Mouse (Mus musculus): ENCODE measurements around the gene Tnr.

Gene Tnr

DNA sequence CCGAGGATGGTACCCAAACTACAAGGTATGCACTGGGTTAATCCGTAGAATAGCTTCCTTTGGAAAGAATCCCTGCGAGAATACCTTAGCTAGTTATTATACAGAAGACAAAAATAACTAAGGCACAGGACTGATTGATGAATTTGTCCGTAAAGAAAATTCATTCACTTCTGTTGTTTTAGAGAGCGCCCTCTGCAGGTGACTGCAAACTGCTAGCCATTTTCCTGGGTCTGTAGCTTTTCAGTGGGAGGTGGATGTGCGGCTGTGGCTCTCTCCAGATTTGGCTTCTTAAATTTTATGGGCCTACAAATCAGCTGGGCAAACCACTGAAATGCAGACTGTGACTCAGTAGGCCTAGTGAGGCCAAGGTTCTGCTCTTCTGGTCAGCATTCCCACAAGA, 42.5 kb downstream of the Tnr start:
- DNase-seq (ENCODE audit: low read depth), result no peak

DNA sequence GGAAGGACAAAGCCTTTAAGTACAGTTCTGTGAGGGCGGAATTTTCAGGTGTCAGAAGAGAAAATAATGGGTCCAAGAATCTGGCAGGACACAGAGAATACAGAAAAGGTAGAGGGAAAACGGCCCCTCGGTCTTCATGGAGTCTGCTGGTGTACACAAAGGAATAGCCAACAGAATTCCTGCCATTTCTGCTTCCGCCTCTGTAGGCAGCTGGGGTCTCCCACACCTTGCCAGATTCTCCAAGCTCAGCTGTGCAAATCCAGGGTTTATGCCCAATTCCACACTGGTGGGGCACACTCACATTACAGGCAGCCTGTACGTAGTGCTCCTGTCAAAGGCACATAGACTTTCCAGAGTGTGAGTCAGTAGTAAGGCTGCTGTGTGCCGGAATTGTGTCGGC, 43.6 kb downstream of the Tnr start:
- no peak for DNase-seq (ENCODE audit: low read depth)

DNA sequence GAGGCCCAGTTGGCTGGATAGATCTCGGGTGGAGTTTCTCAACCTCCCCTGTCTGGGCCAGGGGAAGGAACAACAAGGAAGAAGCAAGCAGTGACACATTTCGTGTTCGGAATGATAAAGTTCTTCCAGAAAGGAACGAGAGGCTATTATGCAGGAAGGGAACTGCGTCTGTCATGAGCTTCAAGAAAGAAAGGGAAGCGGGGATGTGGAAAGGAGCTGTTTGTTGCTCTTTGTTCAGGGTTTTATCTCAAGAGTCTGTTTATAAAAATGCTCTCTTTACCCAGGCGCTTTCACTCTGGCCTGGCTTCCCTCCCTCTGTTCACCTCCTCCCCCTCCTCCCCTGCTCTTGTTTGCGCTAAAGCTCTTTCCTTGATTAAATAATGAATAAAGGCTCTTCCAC, 46.7 kb downstream of the Tnr start:
- no peak for DNase-seq (ENCODE audit: low read depth)

DNA sequence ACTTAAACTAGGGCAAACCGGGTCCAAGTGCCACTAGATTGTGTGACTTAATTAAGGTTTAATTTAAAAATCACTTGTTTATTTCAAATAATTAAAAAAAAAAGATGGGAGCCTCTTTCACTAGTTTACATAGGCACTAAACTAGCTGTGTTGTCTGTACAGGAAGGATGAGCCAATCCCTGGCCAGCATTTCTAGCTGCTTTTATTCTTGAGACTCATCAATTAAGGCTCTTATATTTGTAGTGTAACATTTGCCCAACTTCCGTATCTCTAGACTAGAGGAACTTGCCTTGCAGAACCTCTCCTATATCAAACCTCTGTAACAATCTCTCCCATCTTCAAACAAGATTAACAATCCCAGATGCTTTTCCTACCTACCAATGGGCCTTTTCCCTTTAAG, 47.3 kb downstream of the Tnr start:
- DNase-seq (ENCODE audit: low read depth), result no peak

DNA sequence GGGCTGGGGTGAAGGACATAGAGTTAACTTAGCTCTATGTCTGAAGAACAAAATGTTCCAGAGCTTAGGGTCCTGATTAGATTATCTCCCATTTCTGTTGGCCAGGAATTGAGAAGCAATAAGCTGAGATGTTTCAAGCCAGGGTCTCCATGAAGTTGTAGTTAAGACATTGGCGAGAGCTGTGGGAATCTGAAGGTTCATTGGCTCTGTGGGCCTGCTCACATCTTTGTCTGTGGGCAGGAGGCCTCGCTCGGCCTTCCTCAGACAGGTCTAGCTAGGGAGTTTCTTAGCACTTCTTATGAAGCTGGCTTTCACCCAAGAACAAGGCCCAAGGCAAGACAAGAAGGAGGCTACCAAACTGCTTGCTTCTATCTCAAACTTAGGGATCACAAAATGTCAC, 48.4 kb downstream of the Tnr start:
- no peak for DNase-seq (ENCODE audit: low read depth)

DNA sequence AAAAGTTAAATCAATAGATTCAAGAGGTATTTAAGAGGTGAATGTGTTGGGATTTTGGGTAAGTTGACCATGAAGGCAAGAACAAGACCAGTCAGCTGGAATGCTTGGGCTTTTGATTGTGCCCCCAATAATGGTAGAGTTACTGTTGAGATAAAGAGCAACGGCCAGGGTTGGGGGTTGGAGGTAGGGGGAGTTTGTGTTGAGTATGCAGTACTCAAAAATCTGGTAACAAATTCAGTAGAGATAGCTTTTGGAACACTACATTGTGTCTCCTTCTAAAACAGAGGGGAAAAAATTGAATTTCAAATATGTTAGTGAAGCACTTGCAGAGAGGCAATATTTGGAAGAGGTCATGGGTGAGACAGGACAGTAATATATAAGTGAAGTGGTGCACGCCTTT, 49.5 kb downstream of the Tnr start:
- no peak for DNase-seq (ENCODE audit: low read depth)

DNA sequence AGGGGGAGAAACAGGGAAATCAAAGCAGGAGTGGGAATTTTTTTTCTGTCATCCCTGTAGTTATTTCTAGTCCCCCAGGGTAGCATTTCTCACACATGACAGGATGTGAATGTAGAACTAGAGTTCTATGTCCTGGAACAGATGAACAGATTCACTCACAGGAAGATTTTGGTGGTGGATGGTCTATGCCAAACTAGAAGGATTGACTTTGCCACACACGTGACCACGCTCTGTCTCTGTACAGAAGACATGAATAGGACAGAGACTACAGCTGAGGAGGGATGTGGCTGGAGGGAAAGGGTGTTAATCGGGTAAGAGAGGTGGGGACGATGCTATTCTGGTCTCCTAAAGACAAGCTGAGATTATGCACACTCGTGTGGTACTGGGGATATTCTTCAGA, 51.1 kb downstream of the Tnr start:
- DNase-seq (ENCODE audit: low read depth), result no peak

DNA sequence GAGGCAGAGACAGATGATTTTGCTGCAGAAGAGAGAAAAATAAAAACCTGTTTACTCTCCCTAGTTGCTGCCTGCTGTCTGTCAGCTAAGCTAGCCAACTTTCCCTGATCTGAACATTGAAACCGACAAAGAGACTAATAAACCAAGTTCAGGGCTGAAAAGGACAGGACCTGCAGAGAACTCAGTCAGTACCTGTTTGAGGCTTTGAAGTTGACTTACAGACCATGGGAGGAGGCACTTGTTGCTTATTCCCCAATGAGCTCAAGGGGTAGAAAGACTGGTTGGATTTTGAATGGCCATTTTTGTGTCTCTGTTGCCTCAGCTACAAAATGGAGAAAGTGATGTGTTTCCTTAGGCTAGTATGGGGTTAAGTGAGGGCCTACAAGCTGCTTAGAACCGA, 52.7 kb downstream of the Tnr start:
- no peak for DNase-seq (ENCODE audit: low read depth)

DNA sequence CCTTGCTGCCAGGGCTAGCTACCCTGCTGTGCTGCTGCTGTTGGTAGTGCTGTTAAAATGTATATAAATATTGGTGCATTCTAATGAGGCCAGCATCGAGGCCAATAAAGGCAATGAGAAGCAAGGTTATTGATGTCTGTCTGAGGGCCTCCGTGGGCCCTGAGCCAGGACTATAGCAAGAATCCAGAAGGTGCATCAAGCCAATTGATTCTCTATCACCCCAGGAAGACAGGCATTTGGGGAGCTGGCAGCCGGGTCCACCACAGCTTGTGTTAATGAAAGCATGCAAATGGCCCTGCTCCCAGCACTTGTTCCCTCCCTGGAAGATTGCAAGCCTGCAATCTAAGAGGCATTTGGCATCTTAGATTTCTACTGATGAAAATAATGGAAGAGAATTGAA, 54.8 kb downstream of the Tnr start:
- no peak for DNase-seq (ENCODE audit: low read depth)

DNA sequence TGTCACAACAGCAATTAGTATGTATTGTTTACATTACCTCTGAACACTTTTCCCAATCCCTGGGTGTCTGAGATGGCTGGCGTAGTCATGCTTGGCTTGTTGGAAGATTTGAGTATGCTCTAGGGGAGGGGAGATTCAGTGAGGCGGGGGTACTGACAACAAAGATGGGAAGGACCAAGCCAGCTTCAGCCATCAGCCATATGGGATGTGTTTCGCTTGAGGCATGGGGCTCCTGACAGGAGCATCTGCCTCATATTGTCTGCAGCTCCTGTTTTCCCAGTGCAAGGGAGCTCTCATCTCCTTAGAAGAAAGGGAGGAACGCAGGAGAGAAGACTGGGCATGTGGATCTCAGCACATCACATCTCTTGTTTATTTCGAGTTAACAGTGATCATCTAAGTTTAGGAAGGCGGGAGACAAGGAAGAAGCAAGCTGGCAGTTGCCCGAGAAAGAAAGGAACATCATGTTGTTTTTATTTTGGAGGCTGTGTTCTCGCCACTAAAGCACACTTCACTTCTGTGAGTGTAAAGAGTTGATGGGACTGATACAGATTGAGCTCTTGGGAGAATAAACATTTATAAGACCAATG, 56.9 kb downstream of the Tnr start:
- no peak for DNase-seq (ENCODE audit: low read depth)

DNA sequence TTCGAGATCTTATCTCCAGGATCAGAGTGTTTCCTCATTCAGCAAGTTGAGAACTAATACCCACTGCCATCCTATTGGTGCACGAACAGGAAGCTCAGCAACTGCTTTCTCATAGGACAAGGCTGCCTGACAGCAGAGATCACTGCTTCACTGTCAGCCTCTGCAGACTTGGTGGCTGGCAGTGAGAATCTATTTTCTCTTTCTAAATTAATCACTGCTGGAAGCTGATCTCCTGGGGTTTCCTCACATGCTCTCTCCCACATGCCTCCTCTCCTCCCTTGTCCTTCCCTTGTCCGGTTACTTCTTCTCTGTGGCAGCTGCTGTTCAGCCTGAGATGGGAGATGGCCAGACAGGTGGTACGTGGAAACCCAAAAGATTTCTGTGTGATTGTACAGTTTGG, 60.3 kb downstream of the Tnr start:
- no peak for DNase-seq (ENCODE audit: low read depth)

DNA sequence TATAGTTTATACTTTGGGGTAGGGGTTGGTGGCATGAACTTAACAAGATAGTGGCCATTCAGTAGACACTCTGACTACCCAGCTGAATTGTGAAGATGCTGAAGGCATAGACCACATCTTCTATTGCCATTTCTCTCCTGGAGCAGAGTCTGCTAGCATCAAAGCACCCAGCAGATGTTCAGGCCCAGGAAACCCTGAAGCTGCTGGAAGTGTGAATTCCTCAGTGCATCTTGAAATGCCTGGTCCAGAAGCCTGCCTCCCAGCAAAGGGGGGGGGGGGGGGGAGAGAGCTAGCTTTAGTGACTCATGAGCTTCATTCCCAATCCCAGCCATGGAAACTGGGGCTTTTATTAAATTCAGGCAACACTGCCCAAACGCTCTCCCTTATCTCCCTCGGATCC, 65.2 kb downstream of the Tnr start:
- DNase-seq (ENCODE audit: low read depth), result no peak

DNA sequence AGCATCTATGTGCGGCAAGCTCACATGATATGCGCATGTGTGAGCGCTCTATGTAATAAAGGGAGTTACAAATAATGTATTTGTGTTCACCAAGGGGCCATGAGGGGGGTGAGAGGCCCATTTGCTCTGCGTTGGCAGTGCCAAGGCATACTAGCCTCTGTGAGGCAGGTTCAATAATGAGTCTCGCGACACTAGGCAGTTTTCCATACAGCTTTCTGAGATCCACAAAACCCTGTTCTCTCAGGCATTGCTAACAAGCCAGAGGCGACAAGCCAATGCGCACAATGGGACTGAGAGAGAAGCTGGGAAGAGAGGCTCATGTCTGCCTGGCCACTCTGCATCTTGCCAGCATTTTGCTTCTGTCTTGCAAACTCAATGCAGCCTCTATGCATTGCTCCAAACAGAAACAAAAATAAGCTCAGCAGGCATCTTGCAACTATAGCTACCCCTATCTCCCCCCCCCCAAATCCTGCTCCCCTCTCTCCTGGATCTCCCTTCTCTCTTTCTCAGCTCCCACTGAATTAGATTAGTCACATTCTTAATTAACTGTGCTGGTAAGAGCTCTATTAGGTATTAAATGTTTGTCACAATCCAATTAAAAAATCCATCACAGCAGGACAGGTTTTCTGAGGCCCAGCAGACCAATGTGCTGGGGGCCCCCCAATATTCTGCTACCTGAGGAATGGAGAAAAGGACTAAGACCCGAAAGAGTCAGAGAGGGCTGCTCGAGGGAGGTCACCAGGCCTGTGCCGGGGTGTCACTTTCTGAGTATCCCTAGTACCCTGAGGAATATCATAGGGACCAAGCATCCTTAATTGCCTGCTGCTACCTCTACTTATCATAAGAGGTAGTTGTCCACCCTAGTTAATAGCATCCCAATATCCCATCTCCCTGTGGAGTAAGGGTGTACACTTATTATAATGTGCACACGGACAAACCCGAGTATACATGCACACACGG, 70.8 kb downstream of the Tnr start:
- no peak for DNase-seq (ENCODE audit: low read depth)

DNA sequence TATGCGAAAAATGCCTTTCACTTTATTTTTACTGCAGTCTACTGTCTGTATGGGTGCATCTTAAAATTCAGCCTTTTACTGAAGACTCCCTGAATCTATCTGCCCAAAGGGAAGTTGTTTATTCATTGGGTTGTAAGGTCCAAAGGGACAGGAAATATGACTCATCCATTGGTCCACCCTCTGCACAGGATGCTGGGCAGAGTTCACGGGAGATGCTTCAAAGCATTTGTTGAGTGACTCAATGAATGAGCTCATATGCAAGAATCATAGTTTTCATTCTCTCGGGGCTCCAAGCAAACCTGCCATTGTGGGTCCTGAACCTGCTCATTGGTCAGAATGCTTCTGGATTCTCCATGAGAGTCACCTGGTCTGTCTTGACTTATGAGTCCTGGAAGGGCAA, 72.2 kb downstream of the Tnr start:
- no peak for DNase-seq (ENCODE audit: low read depth)

DNA sequence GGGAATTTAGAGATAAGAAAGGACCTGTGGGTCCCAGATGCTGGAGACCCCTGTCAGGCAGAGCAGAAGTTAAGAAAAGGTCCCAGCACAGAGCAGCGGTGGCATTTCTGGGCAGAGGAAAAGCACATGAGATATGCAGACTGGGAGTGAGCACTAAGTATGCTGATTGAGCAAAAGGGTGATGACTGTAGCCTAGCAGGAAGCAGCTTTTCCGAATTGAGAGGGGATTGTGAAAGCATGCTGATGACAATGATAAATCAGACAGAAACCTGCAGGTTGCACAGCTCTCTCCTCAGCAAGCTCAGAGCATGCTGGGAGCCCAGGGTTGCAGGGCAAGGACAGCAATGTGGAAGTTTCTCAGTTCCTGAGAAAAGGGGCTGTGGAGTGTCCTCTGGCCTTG, 73.1 kb downstream of the Tnr start:
- no peak for DNase-seq (ENCODE audit: low read depth)

DNA sequence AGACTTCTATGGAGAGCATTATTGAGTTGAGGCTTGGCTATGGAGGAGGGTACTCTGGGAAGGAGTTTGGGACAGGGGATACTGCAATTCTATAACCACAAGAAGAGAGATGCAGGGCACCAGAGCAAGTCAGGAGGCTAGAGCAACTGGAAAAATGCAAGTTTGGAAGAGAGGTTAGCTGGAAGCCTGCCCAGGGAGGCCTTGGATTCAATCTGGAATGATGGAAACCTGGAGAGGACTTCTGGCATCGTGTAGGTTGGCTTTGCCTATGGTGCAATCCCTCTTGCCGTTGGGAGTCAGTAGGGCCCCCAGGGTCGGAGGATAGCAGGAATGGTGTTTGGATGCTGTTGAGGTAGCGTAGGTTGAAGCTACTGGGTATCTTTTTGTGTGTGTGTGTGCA, 90.0 kb downstream of the Tnr start:
- no peak for DNase-seq (ENCODE audit: low read depth)

DNA sequence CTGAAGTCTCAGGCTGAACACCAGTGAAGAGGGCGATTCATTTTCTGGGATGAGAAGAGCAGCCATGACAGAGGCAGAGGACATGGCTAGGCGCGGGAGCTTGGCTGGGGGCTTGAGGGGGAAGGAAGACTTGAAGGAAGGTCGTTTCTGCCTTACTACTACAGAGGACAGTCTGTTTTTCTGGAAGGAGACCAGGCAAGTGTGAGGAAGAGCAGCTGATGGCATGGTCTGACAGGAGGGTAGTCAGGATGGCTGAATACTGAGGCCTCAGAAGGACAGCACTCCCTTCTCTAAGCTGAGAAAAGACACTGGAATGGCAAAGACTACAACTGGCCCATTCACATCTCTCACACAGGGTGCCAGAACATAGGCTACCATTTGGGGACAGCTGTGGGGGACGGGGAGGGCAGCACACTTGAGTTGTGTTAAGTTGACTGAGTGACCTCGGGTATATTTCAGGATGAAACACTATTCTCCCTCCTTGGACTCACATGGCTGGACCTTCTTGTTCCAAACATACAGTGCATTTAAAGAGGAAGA, 90.6 kb downstream of the Tnr start:
- DNase-seq (ENCODE audit: low read depth), result no peak

DNA sequence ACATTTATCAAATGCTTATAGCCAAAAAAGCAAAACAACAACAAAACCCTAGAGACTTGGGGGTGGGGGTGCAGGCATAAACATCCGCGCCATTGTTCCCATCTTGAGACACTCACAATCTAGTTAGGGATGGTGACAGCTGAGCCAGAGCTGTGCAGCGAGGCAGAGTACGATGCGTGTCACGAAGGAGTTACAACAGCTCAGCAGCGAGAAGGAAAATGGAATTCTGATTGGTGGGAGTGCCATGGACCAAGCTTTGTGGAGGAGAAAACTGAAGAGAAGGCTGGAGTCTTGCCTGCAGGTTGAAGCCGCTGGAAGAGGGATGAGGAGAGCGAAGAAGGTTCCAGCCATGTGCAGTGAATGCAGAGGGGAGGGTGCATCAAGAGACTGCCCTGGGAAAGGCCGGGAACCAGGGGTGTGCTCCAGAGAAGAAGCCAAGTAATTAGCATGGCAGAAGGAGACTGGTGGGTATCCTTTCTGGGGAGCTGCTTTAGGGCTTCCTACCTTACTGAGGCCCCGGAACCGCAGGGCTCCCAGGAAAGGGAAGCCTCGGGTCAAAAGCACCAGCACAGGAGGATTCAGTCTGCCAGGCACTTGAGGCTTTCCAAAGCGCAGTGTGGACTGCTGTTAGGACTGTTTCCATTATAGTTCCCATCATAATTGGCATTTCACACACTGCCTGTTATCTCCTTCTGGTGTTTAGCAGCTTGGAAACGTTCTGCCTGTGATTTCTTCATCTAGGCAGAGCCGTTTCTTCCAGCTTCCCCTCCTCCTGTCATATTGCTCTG, 91.3 kb downstream of the Tnr start:
- no peak for DNase-seq (ENCODE audit: low read depth)

DNA sequence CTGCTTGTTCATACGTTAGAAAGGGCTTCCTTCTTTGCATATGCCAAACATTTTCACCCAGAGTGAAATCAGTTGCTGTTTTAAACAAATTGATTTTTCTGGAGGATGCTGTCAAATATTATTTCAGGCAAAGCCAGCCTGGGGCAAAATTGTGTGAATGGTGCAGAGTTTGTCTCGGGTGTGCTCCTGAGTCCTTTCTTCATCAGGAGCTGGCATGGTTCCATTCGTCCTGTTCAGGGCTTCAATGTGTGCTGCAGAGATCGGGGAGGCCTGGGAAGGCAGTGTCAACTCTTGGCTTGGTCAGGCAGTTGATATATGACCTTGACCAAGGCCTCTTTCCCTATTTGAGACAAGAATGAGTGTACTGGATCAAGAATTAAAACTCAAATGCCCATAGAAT, 92.1 kb downstream of the Tnr start:
- DNase-seq (ENCODE audit: low read depth), result no peak

DNA sequence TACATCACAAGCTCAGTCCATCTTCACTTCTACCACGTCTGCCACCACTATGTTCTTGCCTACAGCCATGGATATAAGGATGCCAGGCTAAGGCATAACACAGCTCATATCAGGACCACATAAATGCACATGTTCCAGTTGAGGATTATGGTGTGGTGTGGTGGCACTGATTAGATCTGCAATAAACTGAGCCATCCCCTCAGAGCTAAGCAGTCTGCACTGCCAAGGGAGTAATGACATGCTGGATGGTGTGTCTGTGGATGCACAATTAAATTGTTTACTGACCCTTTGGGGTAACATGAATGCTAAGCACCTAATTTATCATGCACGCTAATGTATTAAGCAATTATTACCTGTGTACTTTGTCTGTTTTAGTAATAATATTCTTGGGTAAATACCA, 95.6 kb downstream of the Tnr start:
- DNase-seq (ENCODE audit: low read depth), result no peak

DNA sequence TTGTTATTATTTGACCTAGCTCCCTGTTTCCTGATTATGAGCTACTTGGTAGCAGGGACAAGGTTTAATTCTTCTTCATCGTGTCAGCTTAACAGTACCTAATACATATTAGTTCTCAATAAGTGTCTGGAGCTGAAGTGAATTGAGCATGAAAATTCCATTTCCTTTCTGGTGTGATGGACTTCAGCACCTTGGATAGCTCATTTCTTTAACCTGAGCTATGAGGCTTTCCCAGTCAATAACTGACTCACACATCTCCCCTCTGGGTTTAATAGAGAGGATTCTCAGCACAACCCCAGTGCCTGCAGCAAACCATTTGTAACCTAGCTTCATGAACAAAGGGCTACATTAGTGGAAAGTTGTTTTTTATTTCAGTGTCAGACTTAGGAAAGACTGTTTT, 97.8 kb downstream of the Tnr start:
- no peak for DNase-seq (ENCODE audit: low read depth)

DNA sequence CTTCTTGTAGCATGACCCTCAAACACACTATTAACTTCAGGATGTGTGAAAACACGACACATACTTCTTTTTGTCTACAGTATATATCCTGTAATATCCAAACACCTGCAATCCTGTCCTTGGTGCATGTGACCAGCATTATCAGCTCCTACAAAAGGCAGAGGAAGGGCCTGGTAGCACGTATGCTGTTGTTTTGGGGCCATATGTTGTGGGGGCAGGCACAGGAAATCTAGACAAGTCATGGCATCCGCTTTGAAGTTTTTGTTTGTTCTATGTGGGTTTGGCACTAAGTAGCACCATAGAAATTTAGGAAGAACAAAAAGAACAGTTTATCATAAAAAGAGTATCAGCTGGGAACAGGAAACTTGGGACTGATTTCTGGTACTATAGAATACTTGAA, 105.5 kb downstream of the Tnr start:
- DNase-seq (ENCODE audit: low read depth), result no peak

Measured in c-Kit-positive CD71-positive TER-119-negative erythroid progenitor cells, embryonic 14.5 days (primary cell).